Mouse (Mus musculus) liver, embryonic 15.5 days (tissue): ENCODE measurements around the gene Ambn. TPM values are rescaled to one million over a fixed set of nuclear protein-coding genes. Genes with fewer than 3 reads are reported as not detected.

Experiments
- ATAC-seq: fragments of 200-750 bp; cut with Nextera tagmentation; 2 replicates; pipeline ENCODE4 v1.8.0; 2017; ENCODE audit warnings: moderate number of reproducible peaks, mild to moderate bottlenecking, moderate library complexity; ENCODE audit not compliant: insufficient read depth
- H3K27ac ChIP-seq: fragments of 300-500 bp; sonication (generic); replicated peaks from 2 replicates; pipeline ENCODE4 v1.5.1; 2015; ENCODE audit warnings: mild to moderate bottlenecking, inconsistent platforms
- H3K27me3 ChIP-seq: fragments of 300-500 bp; sonication (generic); 2 replicates; pipeline ENCODE4 v1.6.1; 2015; ENCODE audit warnings: mild to moderate bottlenecking, inconsistent platforms
- H3K36me3 ChIP-seq: fragments of 300-500 bp; sonication (generic); replicated peaks from 2 replicates; pipeline ENCODE4 v1.6.1; 2015; ENCODE audit warnings: moderate library complexity, mild to moderate bottlenecking, inconsistent platforms
- H3K4me1 ChIP-seq: fragments of 300-500 bp; sonication (generic); replicated peaks from 2 replicates; pipeline ENCODE4 v1.6.1; 2015; ENCODE audit warnings: inconsistent platforms
- H3K4me2 ChIP-seq: fragments of 300-500 bp; sonication (generic); 2 replicates; pipeline ENCODE4 v1.6.1; 2015; ENCODE audit warnings: moderate library complexity, mild to moderate bottlenecking, inconsistent platforms
- H3K4me3 ChIP-seq: fragments of 300-500 bp; sonication (generic); replicated peaks from 2 replicates; pipeline ENCODE4 v1.5.1; 2015; ENCODE audit warnings: mild to moderate bottlenecking, inconsistent platforms
- H3K9ac ChIP-seq: fragments of 300-500 bp; sonication (generic); 2 replicates; pipeline ENCODE4 v1.6.1; 2015; ENCODE audit warnings: moderate library complexity, mild to moderate bottlenecking, inconsistent platforms
- H3K9me3 ChIP-seq: fragments of 300-500 bp; sonication (generic); replicated peaks from 2 replicates; pipeline ENCODE4 v1.6.1; 2016; ENCODE audit warnings: inconsistent platforms
- WGBS: fragments of 180-500 bp; shearing (Covaris S2); methylation state at CpG from one replicate; pipeline ENCODE4 v1.1.7; 2015; ENCODE audit warnings: mixed read lengths; ENCODE audit not compliant: insufficient replicate concordance; 5-methylcytosine and 5-hydroxymethylcytosine counted together
- polyA plus RNA-seq: library from polyadenylated mRNA; unstranded; fragments of >200 nt; fragmentation: Nextera tagmentation; extraction: Ambion mirVana; gene quantifications from 2 replicates; pipeline ENCODE4 v1.2.1, GENCODE M21; 2015

Gene Ambn
- polyA plus RNA-seq, 1 experiment from 2014 or later, result not detected

- ATAC-seq, result peak; percentile 54; the same call in 1 of the 2 replicates
- H3K4me2 ChIP-seq, result no peak overlapping the region
- no peak overlapping the region for H3K27ac ChIP-seq
- no peaks in the 10 kb centered on the region for H3K27me3 ChIP-seq
- 53% methylated on average over 1 of the region's 1 CpGs for WGBS
- no peak overlapping the region for H3K9ac ChIP-seq
- no peaks in the 10 kb centered on the region for H3K36me3 ChIP-seq
- no peaks in the 10 kb centered on the region for H3K9me3 ChIP-seq
- no peaks in the 10 kb centered on the region for H3K4me1 ChIP-seq
- no peak overlapping the region for H3K4me3 ChIP-seq
These were observed 53.2 kb downstream of the Ambn start for GRCm38 (mm10) chr5:88508990-88509389.

Other genes starting within 250 kb of the Ambn start
- not detected in 2 replicates for gene Gm7714, start 187.1 kb upstream of the Ambn start, polyA plus RNA-seq
- not detected in 2 replicates for gene Prol1, start 138.7 kb upstream of the Ambn start, polyA plus RNA-seq
- gene Amtn, start 79.9 kb upstream of the Ambn start, polyA plus RNA-seq, result not detected in 2 replicates
- not detected in 2 replicates for gene Enam, start 32.0 kb downstream of the Ambn start, polyA plus RNA-seq
- 0.06 and 0.12 TPM in 2 replicates for gene Jchain, start 71.9 kb downstream of the Ambn start, polyA plus RNA-seq
- gene Utp3, start 98.5 kb downstream of the Ambn start, polyA plus RNA-seq, result 27.6 and 28.0 TPM in 2 replicates
- 4.5 and 5.6 TPM in 2 replicates for gene Rufy3, start 109.0 kb downstream of the Ambn start, polyA plus RNA-seq
- gene Grsf1, start 220.2 kb downstream of the Ambn start, polyA plus RNA-seq, result 25.6 and 26.7 TPM in 2 replicates